Mouse (Mus musculus) spleen, adult 2 months (tissue): ENCODE data around the gene Ugt1a10.

ENCODE experiments used
- CTCF ChIP-seq: fragments of 200-500 bp; IDR thresholded peaks from 2 replicates; pipeline ENCODE4 v1.5.1; 2011; ENCODE audit warnings: mild to moderate bottlenecking, inconsistent platforms; ENCODE audit not compliant: insufficient read depth, insufficient read length, insufficient replicate concordance; ENCODE audit errors: extremely low read depth
- POLR2A ChIP-seq: fragments of 200-500 bp; IDR thresholded peaks from 2 replicates; pipeline ENCODE4 v1.6.1; 2011; ENCODE audit warnings: low read depth, low read length, inconsistent platforms

DNA sequence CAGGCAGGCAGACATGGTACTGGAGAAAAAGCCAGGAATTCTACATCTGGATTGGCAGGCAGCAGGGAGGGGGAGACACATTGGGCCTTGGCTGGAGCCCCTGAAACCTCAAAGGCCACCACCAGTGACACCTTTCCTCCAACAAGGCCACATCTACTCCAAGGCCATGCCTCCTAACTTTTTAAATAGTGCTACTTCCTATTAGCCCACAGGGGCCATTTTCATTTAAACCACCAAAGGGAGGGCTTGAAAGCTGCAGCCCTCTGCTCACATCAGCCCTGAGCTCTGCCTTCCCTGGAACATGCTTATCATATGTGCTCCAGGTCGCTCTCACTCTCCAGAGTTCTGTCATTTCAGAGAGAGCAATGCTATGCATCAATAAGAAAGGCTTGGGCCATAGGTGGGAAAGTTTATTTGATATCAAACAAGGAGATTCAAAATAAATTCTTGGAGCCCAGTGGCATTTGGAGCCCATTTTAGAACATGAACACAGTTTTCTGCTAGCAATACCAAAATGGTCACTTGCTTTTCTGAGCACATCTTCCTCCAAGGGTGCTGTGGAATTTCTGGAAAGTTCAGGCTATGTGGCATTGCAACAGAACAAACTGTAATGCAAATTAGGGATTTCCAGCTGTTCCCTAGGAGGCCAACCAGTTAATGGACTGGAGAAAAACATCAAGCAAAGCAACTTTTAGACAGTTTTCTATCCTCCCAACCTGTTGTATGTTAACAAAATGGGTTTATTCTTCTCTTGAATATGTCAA, 49.7 kb downstream of the Ugt1a10 start:
- TF ChIP-seq CTCF, result no peak
- no peak for TF ChIP-seq POLR2A
